Mouse (Mus musculus) heart, embryonic 13.5 days (tissue): Measurements from ENCODE around the gene Atp2a2. TPM values are rescaled to one million over a fixed set of nuclear protein-coding genes. Genes with fewer than 3 reads are reported as not detected.
A peak's percentile ranks its signal among the peaks of the same experiment; 100 is the strongest.

Experiments used
- ATAC-seq: fragments of 200-750 bp; cut with Nextera tagmentation; 2 replicates; pipeline ENCODE4 v1.8.0; 2017; ENCODE audit warnings: moderate TSS enrichment; ENCODE audit not compliant: insufficient number of reproducible peaks, low FRiP score, low TSS enrichment; ENCODE audit errors: extremely low read depth
- H3K27ac ChIP-seq: fragments of 300-500 bp; sonication (generic); replicated peaks from 2 replicates; pipeline ENCODE4 v1.5.1; 2015; ENCODE audit warnings: moderate library complexity, mild to moderate bottlenecking, inconsistent platforms
- H3K27me3 ChIP-seq: fragments of 300-500 bp; sonication (generic); replicated peaks from 2 replicates; pipeline ENCODE4 v1.6.1; 2015; ENCODE audit warnings: mild to moderate bottlenecking, inconsistent platforms
- H3K36me3 ChIP-seq: fragments of 300-500 bp; sonication (generic); 2 replicates; pipeline ENCODE4 v1.6.1; 2015; ENCODE audit warnings: mild to moderate bottlenecking, inconsistent platforms
- H3K4me1 ChIP-seq: fragments of 300-500 bp; sonication (generic); 2 replicates; pipeline ENCODE4 v1.6.1; 2015; ENCODE audit warnings: inconsistent platforms
- H3K4me2 ChIP-seq: fragments of 300-500 bp; sonication (generic); 2 replicates; pipeline ENCODE4 v1.6.1; 2015; ENCODE audit warnings: inconsistent platforms, mild to moderate bottlenecking, moderate library complexity
- H3K4me3 ChIP-seq: fragments of 300-500 bp; sonication (generic); 2 replicates; pipeline ENCODE4 v1.5.1; 2015; ENCODE audit warnings: moderate library complexity, mild to moderate bottlenecking, inconsistent platforms
- H3K9ac ChIP-seq: fragments of 300-500 bp; sonication (generic); 2 replicates; pipeline ENCODE4 v1.6.1; 2015; ENCODE audit warnings: inconsistent platforms, mild to moderate bottlenecking, moderate library complexity
- H3K9me3 ChIP-seq: fragments of 300-500 bp; sonication (generic); 2 replicates; pipeline ENCODE4 v1.6.1; 2016; ENCODE audit warnings: inconsistent platforms
- WGBS: fragments of 180-500 bp; shearing (Covaris S2); methylation state at CpG from one replicate; pipeline ENCODE4 v1.1.7; 2015; ENCODE audit warnings: mixed read lengths; 5-methylcytosine and 5-hydroxymethylcytosine counted together
- polyA plus RNA-seq: library from polyadenylated mRNA; unstranded; fragments of >200 nt; fragmentation: Nextera tagmentation; extraction: Ambion mirVana; gene quantifications from 2 replicates; pipeline ENCODE4 v1.2.1, GENCODE M21; 2015

Gene Atp2a2
- polyA plus RNA-seq, 1 experiment from 2014 or later = 227 TPM

GRCm38 (mm10) chr5:122519043-122519660 lies 17.1 kb upstream of the Atp2a2 start:
- Histone ChIP-seq H3K27me3 (no peaks in the 10 kb centered on the region), H3K9me3 (no peaks in the 10 kb centered on the region), H3K9ac (peak overlapping the region; percentile 62), H3K4me1 (peaks cover 70% of the 10 kb centered on the region), H3K27ac (peak overlapping the region; percentile 93), H3K36me3 (no peaks in the 10 kb centered on the region), H3K4me2 (peak overlapping the region; percentile 9), H3K4me3 (no peak overlapping the region)
- WGBS = 37% methylated on average over 7 of the region's 7 CpGs
- no peak for ATAC-seq

- Histone ChIP-seq H3K36me3 (no peaks in the 10 kb centered on the region), H3K9ac (no peak overlapping the region), H3K4me2 (no peak overlapping the region), H3K9me3 (no peaks in the 10 kb centered on the region), H3K4me1 (peaks cover 72% of the 10 kb centered on the region), H3K27ac (peak overlapping the region; percentile 93), H3K27me3 (no peaks in the 10 kb centered on the region), H3K4me3 (no peak overlapping the region)
- WGBS = 33% methylated on average over 8 of the region's 8 CpGs
- no peak for ATAC-seq
These were observed 16.2 kb upstream of the Atp2a2 start for GRCm38 (mm10) chr5:122518247-122518646.

DNA sequence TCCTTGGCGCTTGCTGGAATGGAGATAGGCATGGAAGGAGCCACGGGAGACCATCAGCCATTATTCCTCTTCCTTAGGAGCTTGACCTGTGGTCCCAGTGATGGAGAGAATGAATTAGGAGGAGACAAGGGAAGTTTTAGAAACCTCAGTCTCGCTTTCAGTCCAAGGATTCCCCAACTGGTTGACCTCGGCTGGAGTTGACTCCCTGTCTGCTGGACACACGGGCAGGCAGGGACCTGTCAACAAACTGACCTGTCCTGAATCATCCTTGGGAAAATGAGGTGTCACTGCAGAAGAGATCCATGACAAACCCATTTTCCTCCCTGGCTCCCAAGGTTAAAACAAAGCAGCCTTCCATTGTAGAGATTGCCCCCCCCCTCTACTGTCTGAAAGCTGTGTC lies 14.9 kb upstream of the Atp2a2 start:
- H3K27ac ChIP-seq = 0 out of 2 replicates have a peak overlapping the region, but pooled peaks have one; percentile 4
- H3K4me3 ChIP-seq = no peak overlapping the region
- no peak for ATAC-seq
- H3K9ac ChIP-seq = no peak overlapping the region
- 68% methylated on average over 5 of the region's 5 CpGs for WGBS
- H3K9me3 ChIP-seq = no peaks in the 10 kb centered on the region
- no peak overlapping the region for H3K4me2 ChIP-seq
- H3K4me1 ChIP-seq = peaks cover 77% of the 10 kb centered on the region
- H3K36me3 ChIP-seq = no peaks in the 10 kb centered on the region
- no peaks in the 10 kb centered on the region for H3K27me3 ChIP-seq

DNA sequence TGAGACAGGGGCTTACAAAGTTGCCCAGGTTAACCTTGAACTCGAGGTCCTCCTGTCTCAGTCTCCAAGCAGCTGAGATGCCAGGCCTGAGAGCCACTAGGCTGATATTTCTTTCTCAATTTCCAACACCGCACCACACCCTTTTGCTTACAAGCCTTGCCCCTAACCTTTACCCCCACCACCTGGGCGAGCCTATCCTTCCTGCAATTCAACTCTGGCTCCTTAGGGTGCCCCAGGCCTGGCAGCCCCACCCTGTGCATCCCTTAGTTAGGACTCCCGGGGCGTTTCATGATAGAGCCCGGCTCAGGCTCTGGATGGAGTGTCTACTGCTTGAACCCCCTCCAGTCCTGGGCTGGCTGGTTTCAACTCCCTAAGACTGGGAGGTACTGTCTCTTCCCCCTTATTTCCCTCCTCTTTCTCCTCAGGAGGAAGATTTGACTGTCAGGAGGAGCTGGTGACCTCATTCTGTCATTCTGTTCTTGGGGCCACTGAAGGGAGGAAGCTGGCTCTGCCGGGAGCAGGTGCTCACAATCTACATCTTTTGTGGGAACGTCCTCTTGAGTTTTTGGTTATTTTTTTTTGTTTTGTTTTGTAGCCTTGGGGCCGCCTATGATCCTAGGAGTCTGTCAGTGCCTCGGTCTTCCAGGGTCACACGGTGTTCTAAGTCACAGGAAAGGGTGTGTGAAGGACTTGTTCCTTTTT lies 14.2 kb upstream of the Atp2a2 start:
- Histone ChIP-seq H3K9me3 (no peaks in the 10 kb centered on the region), H3K4me2 (no peak overlapping the region), H3K9ac (no peak overlapping the region), H3K27ac (0 out of 2 replicates have a peak overlapping the region, but pooled peaks have one; percentile 4), H3K36me3 (no peaks in the 10 kb centered on the region), H3K27me3 (no peaks in the 10 kb centered on the region), H3K4me1 (peaks cover 80% of the 10 kb centered on the region), H3K4me3 (no peak overlapping the region)
- ATAC-seq = no peak
- 69% methylated on average over 11 of the region's 11 CpGs for WGBS

GRCm38 (mm10) chr5:122514127-122514521 lies 12.1 kb upstream of the Atp2a2 start:
- Histone ChIP-seq H3K4me3 (0 out of 2 replicates have a peak overlapping the region, but pooled peaks have one; percentile 8), H3K27me3 (no peaks in the 10 kb centered on the region), H3K9me3 (no peaks in the 10 kb centered on the region), H3K9ac (peak overlapping the region; percentile 52; the same call in 1 of the 2 replicates), H3K4me1 (peaks cover 80% of the 10 kb centered on the region), H3K36me3 (no peaks in the 10 kb centered on the region), H3K27ac (peak overlapping the region; percentile 48; the same call in 1 of the 2 replicates), H3K4me2 (peak overlapping the region; percentile 42)
- WGBS = 40% methylated on average over 8 of the region's 8 CpGs
- ATAC-seq = no peak

GRCm38 (mm10) chr5:122513421-122514126 lies 11.5 kb upstream of the Atp2a2 start:
- H3K4me1 ChIP-seq = peaks cover 77% of the 10 kb centered on the region
- H3K27ac ChIP-seq = peak overlapping the region; percentile 48; the same call in 1 of the 2 replicates
- H3K27me3 ChIP-seq = no peaks in the 10 kb centered on the region
- H3K9me3 ChIP-seq = no peaks in the 10 kb centered on the region
- no peak for ATAC-seq
- H3K4me2 ChIP-seq = peak overlapping the region; percentile 42
- H3K9ac ChIP-seq = peak overlapping the region; percentile 52
- no peaks in the 10 kb centered on the region for H3K36me3 ChIP-seq
- WGBS = 44% methylated on average over 22 of the region's 23 CpGs
- 0 out of 2 replicates have a peak overlapping the region, but pooled peaks have one; percentile 8 for H3K4me3 ChIP-seq

- Histone ChIP-seq H3K9ac (peak overlapping the region; percentile 63; the same call in 1 of the 2 replicates), H3K9me3 (no peaks in the 10 kb centered on the region), H3K36me3 (no peaks in the 10 kb centered on the region), H3K27me3 (no peaks in the 10 kb centered on the region), H3K4me2 (no peak overlapping the region), H3K4me3 (no peak overlapping the region), H3K27ac (peak overlapping the region; percentile 78; the same call in 1 of the 2 replicates), H3K4me1 (peaks cover 61% of the 10 kb centered on the region)
- WGBS = 62% methylated on average over 6 of the region's 6 CpGs
- no peak for ATAC-seq
These were observed 10.0 kb upstream of the Atp2a2 start for GRCm38 (mm10) chr5:122512011-122512410.

DNA sequence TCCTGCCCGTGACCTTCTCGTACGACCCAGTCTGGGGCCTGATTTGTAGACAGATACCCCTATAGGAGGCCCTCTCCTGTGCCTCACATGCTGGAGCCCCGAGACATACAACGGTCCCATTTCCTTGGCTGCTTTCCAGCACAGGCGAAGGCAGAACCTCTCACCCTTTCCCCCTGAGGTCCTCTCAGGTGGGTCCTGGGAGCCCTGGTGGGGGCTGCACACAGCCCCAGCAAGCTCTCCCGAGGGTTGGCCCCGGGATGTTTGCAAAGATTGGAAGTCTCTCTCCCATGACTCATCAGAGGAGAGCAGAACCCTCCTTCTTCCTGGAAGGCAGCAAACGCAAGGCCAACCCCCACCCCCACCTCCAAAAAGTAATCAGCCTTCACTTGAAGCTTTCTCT lies 9.4 kb upstream of the Atp2a2 start:
- H3K27ac ChIP-seq = peak overlapping the region; percentile 78
- no peak for ATAC-seq
- peaks cover 3% of the 10 kb centered on the region for H3K9me3 ChIP-seq
- WGBS = 22% methylated on average over 9 of the region's 9 CpGs
- no peaks in the 10 kb centered on the region for H3K27me3 ChIP-seq
- H3K4me2 ChIP-seq = peak overlapping the region; percentile 38
- H3K9ac ChIP-seq = peak overlapping the region; percentile 63
- H3K36me3 ChIP-seq = no peaks in the 10 kb centered on the region
- peaks cover 56% of the 10 kb centered on the region for H3K4me1 ChIP-seq
- 0 out of 2 replicates have a peak overlapping the region, but pooled peaks have one; percentile 3 for H3K4me3 ChIP-seq

- Histone ChIP-seq H3K4me1 (peaks cover 50% of the 10 kb centered on the region), H3K4me2 (peak overlapping the region; percentile 38), H3K27ac (peak overlapping the region; percentile 78), H3K9me3 (peaks cover 5% of the 10 kb centered on the region), H3K9ac (peak overlapping the region; percentile 63), H3K4me3 (no peak overlapping the region), H3K27me3 (no peaks in the 10 kb centered on the region), H3K36me3 (no peaks in the 10 kb centered on the region)
- 29% methylated on average over 17 of the region's 17 CpGs for WGBS
- no peak for ATAC-seq
These were observed 8.7 kb upstream of the Atp2a2 start for GRCm38 (mm10) chr5:122510651-122511157.

- H3K9me3 ChIP-seq = peaks cover 5% of the 10 kb centered on the region
- H3K4me2 ChIP-seq = no peak overlapping the region
- 27% methylated on average over 7 of the region's 7 CpGs for WGBS
- H3K27ac ChIP-seq = peak overlapping the region; percentile 78
- peaks cover 47% of the 10 kb centered on the region for H3K4me1 ChIP-seq
- H3K27me3 ChIP-seq = no peaks in the 10 kb centered on the region
- ATAC-seq = no peak
- no peak overlapping the region for H3K4me3 ChIP-seq
- no peaks in the 10 kb centered on the region for H3K36me3 ChIP-seq
- H3K9ac ChIP-seq = no peak overlapping the region; the same call in 1 of the 2 replicates
These were observed 7.6 kb upstream of the Atp2a2 start for GRCm38 (mm10) chr5:122509608-122510007.

- peak overlapping the region; percentile 78 for H3K27ac ChIP-seq
- no peaks in the 10 kb centered on the region for H3K27me3 ChIP-seq
- H3K36me3 ChIP-seq = no peaks in the 10 kb centered on the region
- peaks cover 5% of the 10 kb centered on the region for H3K9me3 ChIP-seq
- 71% methylated on average over 11 of the region's 11 CpGs for WGBS
- no peak overlapping the region for H3K4me3 ChIP-seq
- ATAC-seq = no peak
- peaks cover 41% of the 10 kb centered on the region for H3K4me1 ChIP-seq
- H3K9ac ChIP-seq = no peak overlapping the region
- no peak overlapping the region for H3K4me2 ChIP-seq
These were observed 6.9 kb upstream of the Atp2a2 start for GRCm38 (mm10) chr5:122508861-122509306.
